Mouse (Mus musculus) thymus, adult 2 months (tissue): ENCODE measurements around the gene Slc39a3. TPM values are rescaled to one million over a fixed set of nuclear protein-coding genes. Genes with fewer than 3 reads are reported as not detected.

Experiments
- DNase-seq: peaks from one replicate; pipeline ENCODE4 v3.0.0; 2021
- H3K27ac ChIP-seq: fragments of 200-500 bp; 2 replicates; pipeline ENCODE4 v1.5.1; 2012; ENCODE audit warnings: low read length, control low read depth; ENCODE audit not compliant: control insufficient read depth, insufficient read depth
- H3K27me3 ChIP-seq: fragments of 200-500 bp; 2 replicates; pipeline ENCODE4 v1.6.1; 2012; ENCODE audit warnings: mild to moderate bottlenecking, low read length, moderate library complexity, mixed read lengths; ENCODE audit not compliant: control insufficient read depth, insufficient read depth
- H3K36me3 ChIP-seq: fragments of 200-500 bp; 2 replicates; pipeline ENCODE4 v1.6.1; 2012; ENCODE audit warnings: mild to moderate bottlenecking, low read length, moderate library complexity; ENCODE audit not compliant: control insufficient read depth, insufficient read depth
- H3K4me1 ChIP-seq: fragments of 200-500 bp; replicated peaks from 2 replicates; pipeline ENCODE4 v1.6.1; 2012; ENCODE audit warnings: low read length; ENCODE audit not compliant: control insufficient read depth, insufficient read depth
- H3K4me3 ChIP-seq: fragments of 200-500 bp; 2 replicates; pipeline ENCODE4 v1.5.1; 2012; ENCODE audit warnings: mild to moderate bottlenecking, low read length, control low read depth, moderate library complexity; ENCODE audit not compliant: control insufficient read depth, insufficient read depth
- CTCF ChIP-seq: fragments of 200-500 bp; IDR thresholded peaks from 2 replicates; pipeline ENCODE4 v1.5.1; 2012; ENCODE audit warnings: mild to moderate bottlenecking, control low read depth, low read length, moderate library complexity, borderline replicate concordance; ENCODE audit not compliant: control insufficient read depth, poor library complexity, insufficient read depth; ENCODE audit errors: extremely low read depth
- POLR2A ChIP-seq: fragments of 200-500 bp; IDR thresholded peaks from 2 replicates; pipeline ENCODE4 v1.6.1; 2012; ENCODE audit warnings: mild to moderate bottlenecking, low read length, control low read depth, moderate library complexity; ENCODE audit not compliant: control insufficient read depth, poor library complexity, insufficient read depth; ENCODE audit errors: extremely low read depth
- WGBS: fragments of 180-500 bp; shearing (Covaris S2); methylation state at CpG from one replicate; pipeline ENCODE4 v1.1.7; 2018; 5-methylcytosine and 5-hydroxymethylcytosine counted together
- polyA plus RNA-seq: library from polyadenylated mRNA; depleted of rRNA; stranded (reverse); fragments of >200 nt; gene quantifications from 2 replicates; pipeline ENCODE4 v1.2.3, GENCODE M21; 2012; rRNA removed

Gene Slc39a3
- polyA plus RNA-seq, 1 experiment, result 52.7 TPM

DNA sequence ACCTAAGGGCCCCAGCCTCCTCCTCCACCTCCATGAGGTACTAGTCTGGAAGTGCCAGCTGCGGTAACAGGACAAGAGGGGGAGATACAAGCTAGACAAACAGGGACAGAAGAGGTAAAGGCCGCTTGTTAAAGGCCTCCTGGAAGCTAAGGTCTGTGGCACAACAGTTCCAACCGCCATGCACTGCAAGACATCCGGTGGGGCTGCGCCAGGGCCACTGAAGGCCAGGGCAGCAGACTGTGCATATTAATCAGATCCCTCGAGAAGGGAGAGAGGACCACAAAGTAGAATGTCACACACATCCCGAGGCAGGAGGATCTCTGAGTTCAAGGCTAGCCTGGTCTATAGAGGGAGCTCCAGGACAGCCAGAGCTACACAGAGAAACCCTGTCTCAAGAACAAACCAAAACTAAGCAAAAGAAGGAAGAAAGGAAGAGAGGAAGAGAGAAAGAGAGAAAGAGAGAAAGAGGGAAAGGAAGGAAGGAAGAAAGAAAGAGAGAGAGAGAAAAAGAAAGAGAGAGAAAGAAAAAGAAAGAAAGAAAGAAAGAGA is 55.6 kb downstream of the Slc39a3 start:
- no peak for DNase-seq
- H3K27ac ChIP-seq, result no peak overlapping the region
- TF ChIP-seq POLR2A (no peak), CTCF (no peak)
- H3K36me3 ChIP-seq, result no peaks in the 10 kb centered on the region
- H3K4me1 ChIP-seq, result peaks cover 17% of the 10 kb centered on the region
- H3K27me3 ChIP-seq, result no peaks in the 10 kb centered on the region
- H3K4me3 ChIP-seq, result no peak overlapping the region
- WGBS, result 37% methylated on average over 7 of the region's 7 CpGs

Other genes with a start within 250 kb of the Slc39a3 start
- gene Sf3a2, start 239.2 kb downstream of the Slc39a3 start, polyA plus RNA-seq, result 94.6 and 119 TPM in 2 replicates
- gene Plekhj1, start 238.8 kb downstream of the Slc39a3 start, polyA plus RNA-seq, result 142 and 153 TPM in 2 replicates
- 6.3 and 8.8 TPM in 2 replicates for gene Amh, start 232.2 kb downstream of the Slc39a3 start, polyA plus RNA-seq
- gene Jsrp1, start 223.9 kb downstream of the Slc39a3 start, polyA plus RNA-seq, result 0.24 TPM in 1 of 2 replicates, not detected in the other
- 1,706 and 1,988 TPM in 2 replicates for gene Oaz1, start 210.8 kb downstream of the Slc39a3 start, polyA plus RNA-seq
- gene Lingo3, start 193.4 kb downstream of the Slc39a3 start, polyA plus RNA-seq, result 0.10 and 1.0 TPM in 2 replicates
- 187 and 242 TPM in 2 replicates for gene Lsm7, start 182.2 kb downstream of the Slc39a3 start, polyA plus RNA-seq
- gene Sppl2b, start 182.2 kb downstream of the Slc39a3 start, polyA plus RNA-seq, result 153 and 167 TPM in 2 replicates
- 0.23 and 0.28 TPM in 2 replicates for gene Tmprss9, start 165.6 kb downstream of the Slc39a3 start, polyA plus RNA-seq
- 227 and 310 TPM in 2 replicates for gene Timm13, start 136.5 kb downstream of the Slc39a3 start, polyA plus RNA-seq
- gene Lmnb2, start 119.2 kb downstream of the Slc39a3 start, polyA plus RNA-seq, result 44.2 and 52.7 TPM in 2 replicates
- 36.2 and 53.2 TPM in 2 replicates for gene Gadd45b, start 107.4 kb downstream of the Slc39a3 start, polyA plus RNA-seq
- gene Gng7, start 22.5 kb downstream of the Slc39a3 start, polyA plus RNA-seq, result 0.63 and 0.80 TPM in 2 replicates
- gene Diras1, start 11.8 kb downstream of the Slc39a3 start, polyA plus RNA-seq, result 0.05 and 0.13 TPM in 2 replicates
- gene Sgta, start 22.8 kb upstream of the Slc39a3 start, polyA plus RNA-seq, result 265 and 279 TPM in 2 replicates
- 30.7 and 35.7 TPM in 2 replicates for gene Thop1, start 32.6 kb upstream of the Slc39a3 start, polyA plus RNA-seq
- gene Creb3l3, start 61.4 kb upstream of the Slc39a3 start, polyA plus RNA-seq, result 0.39 and 1.0 TPM in 2 replicates
- 214 and 285 TPM in 2 replicates for gene Map2k2, start 68.5 kb upstream of the Slc39a3 start, polyA plus RNA-seq
- gene Zbtb7a, start 97.8 kb upstream of the Slc39a3 start, polyA plus RNA-seq, result 66.0 and 87.5 TPM in 2 replicates
- gene Pias4, start 130.5 kb upstream of the Slc39a3 start, polyA plus RNA-seq, result 67.6 and 72.9 TPM in 2 replicates
- gene Eef2, start 139.2 kb upstream of the Slc39a3 start, polyA plus RNA-seq, result 2,100 and 2,369 TPM in 2 replicates
- 95.9 and 103 TPM in 2 replicates for gene Dapk3, start 145.6 kb upstream of the Slc39a3 start, polyA plus RNA-seq
- not detected in 2 replicates for gene 4930442H23Rik, start 146.4 kb upstream of the Slc39a3 start, polyA plus RNA-seq
- 0.12 TPM in 1 of 2 replicates, not detected in the other for gene Nmrk2, start 164.6 kb upstream of the Slc39a3 start, polyA plus RNA-seq
- gene Atcay, start 193.4 kb upstream of the Slc39a3 start, polyA plus RNA-seq, result 2.4 and 2.5 TPM in 2 replicates
- 9.1 and 9.6 TPM in 2 replicates for gene Zfr2, start 195.7 kb upstream of the Slc39a3 start, polyA plus RNA-seq
- 19.5 and 21.0 TPM in 2 replicates for gene Matk, start 215.5 kb upstream of the Slc39a3 start, polyA plus RNA-seq
- 102 and 118 TPM in 2 replicates for gene Mrpl54, start 229.5 kb upstream of the Slc39a3 start, polyA plus RNA-seq
- 125 and 136 TPM in 2 replicates for gene Apba3, start 229.5 kb upstream of the Slc39a3 start, polyA plus RNA-seq